Mouse (Mus musculus) lung, embryonic 16.5 days (tissue): ENCODE results near the gene Gm28729. TPM values are rescaled to one million over a fixed set of nuclear protein-coding genes. Genes with fewer than 3 reads are reported as not detected.

Experiments
- ATAC-seq: fragments of 200-750 bp; cut with Nextera tagmentation; 2 replicates; pipeline ENCODE4 v1.8.0; 2017; ENCODE audit warnings: low read depth, mild to moderate bottlenecking, moderate library complexity
- H3K27ac ChIP-seq: fragments of 300-500 bp; sonication (generic); 2 replicates; pipeline ENCODE4 v1.5.1; 2014; ENCODE audit warnings: mild to moderate bottlenecking, control low read depth, low read length
- H3K27me3 ChIP-seq: fragments of 300-500 bp; sonication (generic); 2 replicates; pipeline ENCODE4 v1.6.1; 2014; ENCODE audit warnings: low read depth, low read length, mixed read lengths; ENCODE audit not compliant: control insufficient read depth, insufficient read depth
- H3K36me3 ChIP-seq: fragments of 300-500 bp; sonication (generic); 2 replicates; pipeline ENCODE4 v1.6.1; 2014; ENCODE audit warnings: low read length; ENCODE audit not compliant: control insufficient read depth, insufficient read depth
- H3K4me1 ChIP-seq: fragments of 300-500 bp; sonication (generic); replicated peaks from 2 replicates; pipeline ENCODE4 v1.6.1; 2014; ENCODE audit warnings: low read length, mixed read lengths; ENCODE audit not compliant: control insufficient read depth, insufficient read depth
- H3K4me2 ChIP-seq: fragments of 300-500 bp; sonication (generic); 2 replicates; pipeline ENCODE4 v1.6.1; 2014; ENCODE audit warnings: low read depth, low read length, control low read depth
- H3K4me3 ChIP-seq: fragments of 300-500 bp; sonication (generic); 2 replicates; pipeline ENCODE4 v1.5.1; 2014; ENCODE audit warnings: mild to moderate bottlenecking, low read length, control low read depth
- H3K9ac ChIP-seq: fragments of 300-500 bp; sonication (generic); 2 replicates; pipeline ENCODE4 v1.6.1; 2014; ENCODE audit warnings: low read length, control low read depth
- H3K9me3 ChIP-seq: fragments of 300-500 bp; sonication (generic); 2 replicates; pipeline ENCODE4 v1.6.1; 2016; ENCODE audit warnings: low read length; ENCODE audit not compliant: control insufficient read depth
- WGBS: fragments of 180-500 bp; shearing (Covaris S2); extraction: QIAGEN DNeasy Blood & Tissue Kit; methylation state at CpG from one replicate; pipeline ENCODE4 v1.1.7; 2014; 5-methylcytosine and 5-hydroxymethylcytosine counted together
- polyA plus RNA-seq: library from polyadenylated mRNA; unstranded; fragments of >200 nt; fragmentation: Nextera tagmentation; extraction: Ambion mirVana; gene quantifications from 2 replicates; pipeline ENCODE4 v1.2.1, GENCODE M21; 2015

Gene Gm28729
- 1.7 and 2.0 TPM in 2 replicates for polyA plus RNA-seq

- 43% methylated on average over 12 of the region's 12 CpGs for WGBS
- no peak within 1 kb of the TSS for H3K27ac ChIP-seq
These were observed at the start of gene Gm28729 for GRCm38 (mm10) chr9:96524972-96525506. TSS of gene Gm28729 (minus strand) at chr9:96525264.

GRCm38 (mm10) chr9:96573252-96573651 lies 48.2 kb upstream of the Gm28729 start:
- ATAC-seq: no peak
- 6% methylated on average over 1 of the region's 1 CpGs for WGBS
- no peaks in the 10 kb centered on the region for H3K9me3 ChIP-seq

More at GRCm38 (mm10) chr9:96524972-96525506, at the start of gene Gm28729:
- H3K4me1 ChIP-seq: peaks cover 3% of the 10 kb centered on the region; the same call in 1 of the 2 replicates
- H3K4me2 ChIP-seq: no peak within 1 kb of the TSS
- H3K4me3 ChIP-seq: no peak within 1 kb of the TSS
- H3K27me3 ChIP-seq: no peaks in the 10 kb centered on the region
- ATAC-seq: peak; percentile 26; the same call in 1 of the 2 replicates
- no peaks in the 10 kb centered on the region for H3K36me3 ChIP-seq
- no peaks in the 10 kb centered on the region for H3K9me3 ChIP-seq
- H3K9ac ChIP-seq: no peak within 1 kb of the TSS

DNA sequence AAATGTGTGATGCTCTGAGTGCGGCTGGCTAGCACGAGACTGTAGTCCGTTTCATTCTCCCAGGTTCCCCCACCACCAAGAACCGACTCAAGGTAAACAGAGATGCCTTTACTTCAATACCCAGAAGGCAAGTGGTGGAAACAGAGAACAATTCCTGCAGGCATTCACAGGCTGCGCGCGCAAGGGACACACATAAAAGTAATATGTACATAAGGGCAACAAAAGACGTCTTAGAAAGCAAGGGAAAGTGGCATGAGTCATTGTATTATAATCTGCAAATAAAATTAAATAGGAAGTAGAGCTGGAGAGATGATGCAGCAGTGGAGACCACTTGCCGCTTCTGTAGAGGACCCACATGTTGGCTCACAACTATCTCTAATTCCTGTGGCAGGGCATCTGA lies 47.7 kb upstream of the Gm28729 start:
- H3K27ac ChIP-seq: no peak overlapping the region
- H3K36me3 ChIP-seq: peaks cover 7% of the 10 kb centered on the region
- H3K27me3 ChIP-seq: no peaks in the 10 kb centered on the region
- H3K4me3 ChIP-seq: no peak overlapping the region
- no peaks in the 10 kb centered on the region for H3K4me1 ChIP-seq
- no peak overlapping the region for H3K9ac ChIP-seq
- H3K4me2 ChIP-seq: no peak overlapping the region
- WGBS: 78% methylated on average over 9 of the region's 9 CpGs
- ATAC-seq: no peak
- H3K9me3 ChIP-seq: no peaks in the 10 kb centered on the region

More at GRCm38 (mm10) chr9:96573252-96573651, 48.2 kb upstream of the Gm28729 start:
- Histone ChIP-seq H3K4me2 (no peak overlapping the region), H3K27me3 (no peaks in the 10 kb centered on the region), H3K27ac (no peak overlapping the region), H3K4me3 (no peak overlapping the region), H3K4me1 (no peaks in the 10 kb centered on the region), H3K9ac (no peak overlapping the region), H3K36me3 (peaks cover 7% of the 10 kb centered on the region)

GRCm38 (mm10) chr9:96566470-96566996 lies 41.5 kb upstream of the Gm28729 start:
- Histone ChIP-seq H3K36me3 (peaks cover 14% of the 10 kb centered on the region), H3K9me3 (no peaks in the 10 kb centered on the region), H3K4me1 (no peaks in the 10 kb centered on the region), H3K27me3 (no peaks in the 10 kb centered on the region), H3K9ac (no peak overlapping the region), H3K4me3 (no peak overlapping the region), H3K27ac (no peak overlapping the region), H3K4me2 (no peak overlapping the region)
- 77% methylated on average over 8 of the region's 8 CpGs for WGBS
- no peak for ATAC-seq

DNA sequence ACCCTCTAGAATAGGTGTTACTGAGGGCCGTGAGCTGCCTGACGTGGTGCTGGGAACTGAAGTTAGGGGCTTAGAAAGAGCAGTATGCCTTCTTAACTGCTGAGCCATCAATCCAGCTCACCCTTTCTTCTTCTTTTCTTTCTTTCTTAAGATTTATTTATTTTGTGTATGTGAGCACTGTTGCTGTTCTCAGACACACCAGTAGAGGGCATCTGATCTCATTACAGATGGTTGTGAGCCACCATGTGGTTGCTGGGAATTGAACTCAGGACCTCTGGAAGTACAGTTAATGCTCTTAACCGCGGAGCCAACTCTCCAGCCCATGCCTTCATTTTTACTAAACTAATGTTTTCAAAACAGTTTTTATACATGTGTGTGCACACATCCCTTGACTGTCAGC lies 38.4 kb upstream of the Gm28729 start:
- no peak for ATAC-seq
- Histone ChIP-seq H3K4me1 (no peaks in the 10 kb centered on the region), H3K9ac (no peak overlapping the region), H3K9me3 (no peaks in the 10 kb centered on the region), H3K27ac (no peak overlapping the region), H3K36me3 (peaks cover 10% of the 10 kb centered on the region), H3K4me3 (no peak overlapping the region), H3K4me2 (no peak overlapping the region), H3K27me3 (no peaks in the 10 kb centered on the region)
- over 99% methylated on average over 4 of the region's 4 CpGs for WGBS

GRCm38 (mm10) chr9:96559148-96559547 lies 34.1 kb upstream of the Gm28729 start:
- H3K4me1 ChIP-seq: no peaks in the 10 kb centered on the region
- H3K4me2 ChIP-seq: no peak overlapping the region
- peaks cover 4% of the 10 kb centered on the region for H3K36me3 ChIP-seq
- H3K9ac ChIP-seq: no peak overlapping the region
- ATAC-seq: no peak
- 89% methylated on average over 6 of the region's 6 CpGs for WGBS
- H3K27ac ChIP-seq: no peak overlapping the region
- no peaks in the 10 kb centered on the region for H3K27me3 ChIP-seq
- no peaks in the 10 kb centered on the region for H3K9me3 ChIP-seq
- no peak overlapping the region for H3K4me3 ChIP-seq

DNA sequence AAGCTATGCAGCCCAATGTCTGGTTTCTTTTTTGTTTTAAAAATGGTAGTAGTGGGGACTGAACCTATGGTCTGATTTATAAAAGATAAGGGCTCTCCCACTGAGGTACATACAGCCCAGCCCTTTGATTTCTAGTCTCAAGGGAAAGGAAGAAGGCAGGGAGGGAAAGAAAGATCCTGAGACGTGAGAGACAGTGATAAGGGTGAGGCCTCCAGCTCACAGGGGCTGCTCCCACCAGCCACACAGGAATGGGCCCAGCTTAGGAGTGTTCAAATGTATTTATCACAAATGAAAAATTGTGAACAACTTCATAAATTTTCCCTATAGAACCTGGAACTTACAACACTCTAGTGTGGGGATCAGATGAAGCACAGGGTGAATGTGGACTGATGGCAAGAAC lies 33.5 kb upstream of the Gm28729 start:
- Histone ChIP-seq H3K4me2 (no peak overlapping the region), H3K27ac (no peak overlapping the region), H3K36me3 (peaks cover 4% of the 10 kb centered on the region), H3K4me1 (no peaks in the 10 kb centered on the region), H3K27me3 (no peaks in the 10 kb centered on the region), H3K9ac (no peak overlapping the region), H3K4me3 (no peak overlapping the region), H3K9me3 (no peaks in the 10 kb centered on the region)
- WGBS: 82% methylated on average over 1 of the region's 1 CpGs
- no peak for ATAC-seq

GRCm38 (mm10) chr9:96554095-96554494 lies 29.0 kb upstream of the Gm28729 start:
- Histone ChIP-seq H3K9me3 (no peaks in the 10 kb centered on the region), H3K9ac (no peak overlapping the region), H3K4me1 (no peaks in the 10 kb centered on the region), H3K36me3 (peaks cover 8% of the 10 kb centered on the region), H3K4me3 (no peak overlapping the region), H3K27ac (no peak overlapping the region), H3K4me2 (no peak overlapping the region), H3K27me3 (no peaks in the 10 kb centered on the region)
- no peak for ATAC-seq
- WGBS: 79% methylated on average over 1 of the region's 1 CpGs

DNA sequence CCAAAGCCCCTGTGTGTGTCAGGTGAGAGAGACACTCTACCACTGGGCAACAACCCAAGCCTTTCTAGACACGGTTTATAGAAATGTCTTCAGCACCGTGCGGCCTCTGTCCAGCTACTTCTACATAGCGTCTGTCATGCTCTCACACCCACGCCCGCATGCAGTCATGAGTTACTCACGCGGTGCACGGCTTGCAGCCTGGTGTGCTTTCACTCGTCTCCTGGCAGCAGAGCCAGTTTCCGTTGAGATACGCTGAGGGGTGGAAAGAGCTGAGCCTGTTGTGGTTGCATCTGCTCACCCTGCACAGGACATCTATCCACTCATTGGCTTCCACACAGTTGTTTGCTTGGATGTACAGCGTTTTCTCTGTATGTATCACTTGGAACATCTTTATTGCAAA lies 20.3 kb upstream of the Gm28729 start:
- Histone ChIP-seq H3K9me3 (no peaks in the 10 kb centered on the region), H3K4me3 (no peak overlapping the region), H3K27ac (no peak overlapping the region), H3K27me3 (no peaks in the 10 kb centered on the region), H3K9ac (no peak overlapping the region), H3K4me2 (no peak overlapping the region), H3K4me1 (0 out of 2 replicates have a peak, but pooled peaks cover 2% of the 10 kb centered on the region), H3K36me3 (peaks cover 15% of the 10 kb centered on the region)
- WGBS: 83% methylated on average over 13 of the region's 13 CpGs
- ATAC-seq: no peak
